Mouse (Mus musculus): ENCODE results near the gene Evi2b.

GRCm38 (mm10) chr11:79521930-79522329 is 1.6 kb downstream of the Evi2b start:
- TF ChIP-seq GATA1 (IDR thresholded peaks at IDR 0.05; ENCODE audit: borderline replicate concordance, low read length) = no peak
- no peak for TF ChIP-seq FLI1 (IDR thresholded peaks at IDR 0.05; ENCODE audit: low read length)
